Mouse (Mus musculus): ENCODE measurements around the gene Gas2l1. TPM values are rescaled to one million over a fixed set of nuclear protein-coding genes. Genes with fewer than 3 reads are reported as not detected.
A peak's percentile ranks its signal among the peaks of the same experiment; 100 is the strongest.

Gene Gas2l1
- polyA plus RNA-seq, 1 experiment from 2014 or later: 32.9 TPM

GRCm38 (mm10) chr11:5075760-5076159, 10.6 kb upstream of the Gas2l1 start:
- H3K9me3 ChIP-seq (ENCODE audit: control insufficient read depth, low read length): no peaks in the 10 kb centered on the region
- DNase-seq (ENCODE audit: low spot score) (no peak), ATAC-seq (ENCODE audit: insufficient read depth, low FRiP score, low TSS enrichment) (no peak)
- H3K4me1 ChIP-seq (ENCODE audit: control insufficient read depth, insufficient read depth, low read length): no peaks in the 10 kb centered on the region
- no peak overlapping the region for H3K9ac ChIP-seq (ENCODE audit: low read length)
- H3K4me2 ChIP-seq (ENCODE audit: low read depth): no peak overlapping the region
- H3K4me3 ChIP-seq (ENCODE audit: low read depth, low read length): no peak overlapping the region
- no peaks in the 10 kb centered on the region for H3K27me3 ChIP-seq (ENCODE audit: control insufficient read depth, insufficient read depth, low read length)
- H3K27ac ChIP-seq (ENCODE audit: low read depth, low read length): no peak overlapping the region
- H3K36me3 ChIP-seq (ENCODE audit: control insufficient read depth, insufficient read depth, low read length): peaks cover 31% of the 10 kb centered on the region

DNA sequence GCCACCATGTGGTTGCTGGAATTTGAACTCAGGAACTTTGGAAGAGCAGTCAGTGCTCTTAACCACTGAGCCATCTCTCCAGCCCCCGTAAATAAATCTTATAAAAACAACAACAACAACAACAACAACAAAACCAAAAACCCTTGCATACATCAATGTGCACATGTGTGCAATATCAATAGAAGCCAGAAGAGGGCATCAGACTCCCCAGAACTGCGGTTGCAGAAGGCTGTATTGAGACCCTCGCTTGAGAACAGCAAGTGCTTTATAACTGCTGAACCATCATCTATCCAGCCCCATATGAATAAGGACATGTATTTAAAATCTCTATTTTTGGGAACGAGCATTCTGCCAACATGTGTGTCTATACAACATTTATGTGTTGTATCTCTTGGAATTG, 9.8 kb upstream of the Gas2l1 start:
- no peaks in the 10 kb centered on the region for H3K27me3 ChIP-seq (ENCODE audit: control insufficient read depth, insufficient read depth, low read length)

DNA sequence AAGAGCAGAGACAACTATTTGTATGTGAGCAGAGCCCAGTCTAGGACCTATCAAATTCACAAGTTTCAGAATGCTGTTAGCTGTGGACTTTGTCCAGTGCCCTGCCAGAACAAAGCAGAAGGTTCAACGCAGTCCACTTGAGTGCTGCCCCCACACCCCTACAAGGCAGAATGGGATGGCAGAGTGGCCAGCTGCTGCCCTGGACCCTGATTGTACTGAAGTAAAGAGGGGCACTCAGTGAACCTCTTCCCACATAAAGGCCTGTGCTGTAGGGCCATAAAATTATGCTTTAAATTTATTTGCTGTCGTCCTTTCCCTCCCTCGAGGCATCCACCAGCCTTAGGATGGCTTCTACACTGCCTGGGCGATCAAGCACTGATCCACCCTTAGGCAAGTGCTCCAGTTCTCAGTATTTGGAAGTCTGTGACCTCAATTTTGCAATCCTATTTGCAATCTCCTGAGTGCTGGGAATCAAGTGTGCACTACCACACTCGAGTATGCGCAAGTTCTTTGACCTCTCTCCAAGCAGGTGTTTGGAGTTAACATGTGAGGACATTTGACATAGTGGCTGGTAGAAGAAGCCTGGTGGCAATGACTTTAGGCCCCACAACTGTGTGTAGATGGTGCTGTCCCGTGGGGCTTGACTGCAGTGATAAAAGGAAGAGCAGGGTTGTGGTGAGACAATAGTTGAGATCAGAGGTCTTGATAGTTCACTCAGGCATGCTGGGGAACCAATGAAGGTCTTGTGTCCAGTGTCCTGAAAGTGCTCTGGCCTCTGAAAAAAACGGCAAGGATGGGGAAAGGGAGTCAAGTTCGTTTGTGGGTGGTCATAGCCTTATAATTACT, 3.2 kb upstream of the Gas2l1 start:
- DNase-seq (ENCODE audit: low spot score): no peak
- ATAC-seq (ENCODE audit: insufficient read depth, low FRiP score, low TSS enrichment): no peak
- H3K27ac ChIP-seq (ENCODE audit: low read depth, low read length): no peak overlapping the region

More for the DNA sequence above, 9.8 kb upstream of the Gas2l1 start:
- DNase-seq (ENCODE audit: low spot score) (no peak), ATAC-seq (ENCODE audit: insufficient read depth, low FRiP score, low TSS enrichment) (no peak)
- Histone ChIP-seq H3K4me1 (ENCODE audit: control insufficient read depth, insufficient read depth, low read length) (no peaks in the 10 kb centered on the region), H3K9ac (ENCODE audit: low read length) (no peak overlapping the region), H3K4me2 (ENCODE audit: low read depth) (no peak overlapping the region), H3K36me3 (ENCODE audit: control insufficient read depth, insufficient read depth, low read length) (peaks cover 29% of the 10 kb centered on the region), H3K9me3 (ENCODE audit: control insufficient read depth, low read length) (no peaks in the 10 kb centered on the region), H3K27ac (ENCODE audit: low read depth, low read length) (no peak overlapping the region), H3K4me3 (ENCODE audit: low read depth, low read length) (no peak overlapping the region)
- WGBS: 78% methylated on average over 4 of the region's 4 CpGs

DNA sequence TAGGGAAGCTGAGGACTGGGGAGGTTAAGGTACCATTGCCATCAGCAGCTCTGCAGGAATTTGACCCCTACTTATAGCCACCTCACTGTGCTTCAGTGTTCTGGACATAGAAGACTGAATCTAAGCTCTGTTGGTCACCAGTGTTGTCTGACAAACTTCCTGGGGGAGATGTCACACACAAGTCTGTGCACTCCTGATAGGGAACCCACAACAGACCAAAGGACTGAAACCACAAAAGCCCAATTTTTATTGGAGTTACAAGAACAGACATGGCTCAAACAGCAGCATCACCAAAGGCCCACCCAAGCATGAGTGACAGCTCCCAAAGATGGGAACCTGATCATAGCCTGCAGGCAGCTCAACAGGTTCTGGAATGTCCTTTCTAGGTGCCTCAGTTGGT, 1.9 kb upstream of the Gas2l1 start:
- no peak for ATAC-seq (ENCODE audit: insufficient read depth, low FRiP score, low TSS enrichment)
- no peak overlapping the region for H3K4me3 ChIP-seq (ENCODE audit: low read depth, low read length)
- no peak overlapping the region for H3K9ac ChIP-seq (ENCODE audit: low read length)
- H3K27me3 ChIP-seq (ENCODE audit: control insufficient read depth, insufficient read depth, low read length): peaks cover 20% of the 10 kb centered on the region
- H3K9me3 ChIP-seq (ENCODE audit: control insufficient read depth, low read length): no peaks in the 10 kb centered on the region
- no peak overlapping the region for H3K4me2 ChIP-seq (ENCODE audit: low read depth)
- H3K27ac ChIP-seq (ENCODE audit: low read depth, low read length): no peak overlapping the region
- H3K4me1 ChIP-seq (ENCODE audit: control insufficient read depth, insufficient read depth, low read length): peaks cover 17% of the 10 kb centered on the region
- peaks cover 24% of the 10 kb centered on the region for H3K36me3 ChIP-seq (ENCODE audit: control insufficient read depth, insufficient read depth, low read length)
- DNase-seq (ENCODE audit: low spot score): no peak

More for the DNA sequence above, 3.2 kb upstream of the Gas2l1 start:
- H3K4me2 ChIP-seq (ENCODE audit: low read depth): no peak overlapping the region
- peaks cover 33% of the 10 kb centered on the region for H3K36me3 ChIP-seq (ENCODE audit: control insufficient read depth, insufficient read depth, low read length)
- no peaks in the 10 kb centered on the region for H3K9me3 ChIP-seq (ENCODE audit: control insufficient read depth, low read length)
- peaks cover 7% of the 10 kb centered on the region for H3K27me3 ChIP-seq (ENCODE audit: control insufficient read depth, insufficient read depth, low read length)
- H3K9ac ChIP-seq (ENCODE audit: low read length): no peak overlapping the region
- H3K4me3 ChIP-seq (ENCODE audit: low read depth, low read length): no peak overlapping the region
- 87% methylated on average over 9 of the region's 9 CpGs for WGBS
- peaks cover 6% of the 10 kb centered on the region for H3K4me1 ChIP-seq (ENCODE audit: control insufficient read depth, insufficient read depth, low read length)

- peak overlapping the region; percentile 63 for H3K9ac ChIP-seq (ENCODE audit: low read length)
- peak overlapping the region; percentile 91 for H3K4me2 ChIP-seq (ENCODE audit: low read depth)
- H3K9me3 ChIP-seq (ENCODE audit: control insufficient read depth, low read length): no peaks in the 10 kb centered on the region
- WGBS: 15% methylated on average over 37 of the region's 38 CpGs
- H3K4me3 ChIP-seq (ENCODE audit: low read depth, low read length): peak overlapping the region; percentile 69
- no peak overlapping the region for H3K27ac ChIP-seq (ENCODE audit: low read depth, low read length)
- H3K27me3 ChIP-seq (ENCODE audit: control insufficient read depth, insufficient read depth, low read length): peaks cover 46% of the 10 kb centered on the region
- peaks cover 30% of the 10 kb centered on the region for H3K4me1 ChIP-seq (ENCODE audit: control insufficient read depth, insufficient read depth, low read length)
- peaks cover 11% of the 10 kb centered on the region for H3K36me3 ChIP-seq (ENCODE audit: control insufficient read depth, insufficient read depth, low read length)
- DNase-seq (ENCODE audit: low spot score) (no peak), ATAC-seq (ENCODE audit: insufficient read depth, low FRiP score, low TSS enrichment) (no peak)
Measured at GRCm38 (mm10) chr11:5064282-5065055, 658 bp downstream of the Gas2l1 start.

DNA sequence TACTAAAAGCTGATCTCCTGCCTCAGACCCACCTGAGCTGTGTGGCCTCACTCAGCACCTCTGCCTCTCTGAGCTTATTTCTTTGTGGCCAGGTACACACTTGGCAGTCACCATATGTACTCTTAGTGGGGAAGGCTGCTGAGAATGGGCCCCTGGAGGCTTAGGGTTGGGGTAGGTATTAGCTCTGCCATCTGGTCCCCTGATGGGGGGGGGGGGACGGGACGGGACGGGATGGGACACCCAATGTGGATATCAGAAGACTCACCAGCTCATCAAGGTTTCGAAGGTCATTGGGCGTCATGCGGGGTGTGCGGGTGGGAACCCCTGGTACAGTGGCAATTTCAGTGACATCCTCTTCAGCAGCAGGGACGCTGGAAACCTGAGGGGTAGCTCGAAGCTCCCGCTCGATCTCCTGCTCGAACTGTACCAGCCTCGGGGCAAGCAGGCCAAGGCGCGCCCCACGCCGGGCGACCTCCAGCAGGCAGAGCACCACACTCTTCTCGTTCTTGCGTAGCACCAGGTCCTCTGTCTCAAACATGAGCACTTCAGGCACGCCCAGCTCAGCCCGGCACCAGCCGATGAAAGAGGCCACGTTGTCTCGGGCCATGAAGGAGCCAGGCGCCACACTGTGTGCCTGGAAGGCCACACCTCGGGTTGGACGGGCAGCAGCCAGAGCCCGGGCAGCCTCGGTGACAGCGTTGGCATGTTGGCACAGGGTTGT, 1.4 kb downstream of the Gas2l1 start:
- Histone ChIP-seq H3K27me3 (ENCODE audit: control insufficient read depth, insufficient read depth, low read length) (peaks cover 54% of the 10 kb centered on the region), H3K4me2 (ENCODE audit: low read depth) (peak overlapping the region; percentile 91; the same call in 1 of the 2 replicates), H3K4me1 (ENCODE audit: control insufficient read depth, insufficient read depth, low read length) (peaks cover 30% of the 10 kb centered on the region), H3K27ac (ENCODE audit: low read depth, low read length) (no peak overlapping the region), H3K36me3 (ENCODE audit: control insufficient read depth, insufficient read depth, low read length) (peaks cover 4% of the 10 kb centered on the region; the same call in 1 of the 2 replicates), H3K9ac (ENCODE audit: low read length) (no peak overlapping the region), H3K9me3 (ENCODE audit: control insufficient read depth, low read length) (no peaks in the 10 kb centered on the region), H3K4me3 (ENCODE audit: low read depth, low read length) (no peak overlapping the region)
- ATAC-seq (ENCODE audit: insufficient read depth, low FRiP score, low TSS enrichment) (no peak), DNase-seq (ENCODE audit: low spot score) (no peak)
- WGBS: 47% methylated on average over 31 of the region's 31 CpGs

- no peak for ATAC-seq (ENCODE audit: insufficient read depth, low FRiP score, low TSS enrichment)
- no peaks in the 10 kb centered on the region for H3K36me3 ChIP-seq (ENCODE audit: control insufficient read depth, insufficient read depth, low read length)
- no peak overlapping the region; the same call in 1 of the 2 replicates for H3K4me2 ChIP-seq (ENCODE audit: low read depth)
- peaks cover 59% of the 10 kb centered on the region for H3K27me3 ChIP-seq (ENCODE audit: control insufficient read depth, insufficient read depth, low read length)
- no peak overlapping the region for H3K9ac ChIP-seq (ENCODE audit: low read length)
- H3K4me1 ChIP-seq (ENCODE audit: control insufficient read depth, insufficient read depth, low read length): peaks cover 30% of the 10 kb centered on the region
- WGBS: 66% methylated on average over 13 of the region's 13 CpGs
- H3K9me3 ChIP-seq (ENCODE audit: control insufficient read depth, low read length): no peaks in the 10 kb centered on the region
- DNase-seq (ENCODE audit: low spot score): no peak
- no peak overlapping the region for H3K27ac ChIP-seq (ENCODE audit: low read depth, low read length)
- H3K4me3 ChIP-seq (ENCODE audit: low read depth, low read length): no peak overlapping the region
Measured at GRCm38 (mm10) chr11:5062860-5063505, 2.1 kb downstream of the Gas2l1 start.

- Histone ChIP-seq H3K4me3 (ENCODE audit: low read depth, low read length) (peak overlapping the region; percentile 31), H3K4me1 (ENCODE audit: control insufficient read depth, insufficient read depth, low read length) (peaks cover 35% of the 10 kb centered on the region), H3K27me3 (ENCODE audit: control insufficient read depth, insufficient read depth, low read length) (peaks cover 66% of the 10 kb centered on the region), H3K27ac (ENCODE audit: low read depth, low read length) (no peak overlapping the region), H3K4me2 (ENCODE audit: low read depth) (peak overlapping the region; percentile 61), H3K9ac (ENCODE audit: low read length) (no peak overlapping the region), H3K36me3 (ENCODE audit: control insufficient read depth, insufficient read depth, low read length) (no peaks in the 10 kb centered on the region), H3K9me3 (ENCODE audit: control insufficient read depth, low read length) (no peaks in the 10 kb centered on the region)
- 12% methylated on average over 13 of the region's 13 CpGs for WGBS
- ATAC-seq (ENCODE audit: insufficient read depth, low FRiP score, low TSS enrichment) (no peak), DNase-seq (ENCODE audit: low spot score) (no peak)
Measured at GRCm38 (mm10) chr11:5062326-5062725, 2.8 kb downstream of the Gas2l1 start.
